Mouse (Mus musculus): ENCODE results near the gene Gm17018. TPM values are rescaled to one million over a fixed set of nuclear protein-coding genes. Genes with fewer than 3 reads are reported as not detected.

Gene Gm17018
- polyA plus RNA-seq (2017; shearing (Covaris generic)) = 18.0 TPM

GRCm38 (mm10) chr19:45560153-45560890, at the start of gene Gm17018, which contains the start of gene Poll:
Gene Gm17018 (plus strand): TSS chr19:45560615.
Gene Poll (minus strand): TSS chr19:45560531.

Other genes with a start within 250 kb of the Gm17018 start
- 22.5 TPM for gene Btrc, start 196.9 kb upstream of the Gm17018 start, polyA plus RNA-seq (2017; shearing (Covaris generic))
- gene Poll, start 84 bp upstream of the Gm17018 start, polyA plus RNA-seq (2017; shearing (Covaris generic)) = 5.3 TPM
- 18.2 TPM for gene Fbxw4, start 99.7 kb downstream of the Gm17018 start, polyA plus RNA-seq (2017; shearing (Covaris generic))
- gene Fgf8, start 182.3 kb downstream of the Gm17018 start, polyA plus RNA-seq (2017; shearing (Covaris generic)) = not detected
- gene Npm3, start 189.0 kb downstream of the Gm17018 start, polyA plus RNA-seq (2017; shearing (Covaris generic)) = 28.7 TPM
- 306 TPM for gene Mgea5, start 223.2 kb downstream of the Gm17018 start, polyA plus RNA-seq (2017; shearing (Covaris generic))

Measured in effector memory CD4-positive, alpha-beta T cell, adult 5 months (primary cell).